13 mouse cellular contexts compared by ENCODE assay signal in the genomic region with DNA sequence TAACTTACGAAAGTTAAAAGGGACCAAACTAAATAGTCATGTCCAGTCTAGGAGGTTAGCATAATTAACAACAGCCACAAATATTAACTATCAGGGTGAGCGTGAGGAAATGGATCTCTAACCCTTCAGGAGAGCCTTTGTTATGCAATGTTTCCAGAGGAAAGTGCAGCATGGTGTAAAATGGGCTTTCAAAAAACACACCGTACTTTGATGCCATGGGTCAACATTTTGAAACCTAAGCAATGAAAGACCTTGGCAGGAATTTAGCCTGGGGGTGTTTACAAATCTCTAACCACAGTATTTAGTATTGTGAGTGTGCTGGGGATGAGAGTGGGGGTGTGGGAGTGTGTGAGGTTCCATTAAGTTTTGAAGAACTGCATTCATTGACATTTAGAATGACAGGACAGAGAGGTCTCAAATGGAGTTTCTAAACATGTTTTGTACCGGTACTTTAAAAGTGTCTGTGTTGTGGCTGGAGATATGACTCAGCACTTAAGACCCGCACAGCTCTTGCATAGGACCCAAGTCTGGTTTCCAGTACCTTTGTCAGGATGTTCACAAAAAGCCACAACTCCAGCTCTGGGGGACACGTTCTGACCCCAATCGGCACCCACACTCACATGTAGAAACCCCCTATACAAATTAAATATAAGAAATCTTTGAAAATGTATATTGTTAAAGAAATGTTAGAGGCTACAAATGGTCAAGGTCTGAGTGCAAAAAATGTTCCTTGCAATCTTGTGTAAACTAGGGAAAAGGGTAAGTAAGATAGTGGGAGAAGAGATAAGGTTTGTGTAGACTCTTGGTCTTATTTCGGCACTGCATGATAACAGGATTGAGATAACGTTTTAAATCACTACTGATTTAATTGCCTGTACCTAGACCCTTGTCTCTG. TPM values are rescaled to one million over a fixed set of nuclear protein-coding genes. Genes with fewer than 3 reads are reported as not detected.
DNase-seq lines count a peak whose midpoint lies in the region; ATAC-seq and TF ChIP-seq lines count a peak whose summit lies in the region.
"Had no signal": no experiment of that assay in that cellular context is flagged by ENCODE, and none has a peak within 500 bp of the region (broad histone marks: within the 10 kb centered on the region; RNA-seq: fewer than 3 reads in every experiment).

No protein-coding gene starts in this region.

- TF ChIP-seq POLR2A in MEL (IDR thresholded peaks at IDR 0.05; ENCODE audit: control insufficient read depth in 1 of 2, insufficient read depth in 1 of 2, low read depth in 1 of 2, low read length in 2 of 2, poor library complexity in 1 of 2), result no peak

- peak; percentile 65 to 86 for DNase-seq in kidney, adult 8-10 months
- DNase-seq in MEL (ENCODE audit: low read depth, low spot score), result no peak
- no peak for DNase-seq in intestine, embryonic 14.5 days (ENCODE audit: low spot score)
- DNase-seq in lung, postnatal 36 days, result peak; percentile 88
- no peak for DNase-seq in embryo, embryonic 11 days
- DNase-seq: cerebellum, postnatal 36 days; thymus, adult 18-20 months had no signal

- no peak overlapping the region for H3K4me2 ChIP-seq in kidney, embryonic 14.5 days (replicated peaks; ENCODE audit: low read depth, low read length)
- H3K4me2 ChIP-seq in intestine, embryonic 14.5 days (ENCODE audit: low read length), result peak overlapping the region; percentile 1; the same call in 1 of the 2 replicates
- H3K4me2 ChIP-seq: limb, embryonic 12.5 days had no signal

- H3K9ac ChIP-seq in kidney, embryonic 14.5 days (ENCODE audit: low read depth, low read length), result no peak overlapping the region
- no peak overlapping the region for H3K9ac ChIP-seq in MEL (ENCODE audit: control insufficient read depth, low read depth, low read length, poor library complexity, severe bottlenecking)
- H3K9ac ChIP-seq in intestine, embryonic 14.5 days (ENCODE audit: low read length), result no peak overlapping the region
- H3K9ac ChIP-seq: limb, embryonic 12.5 days had no signal

- no peaks in the 10 kb centered on the region for H3K27me3 ChIP-seq in kidney, embryonic 14.5 days (ENCODE audit: control insufficient read depth, insufficient read depth, low read length)
- H3K27me3 ChIP-seq in MEL (ENCODE audit: control insufficient read depth in 1 of 2, insufficient read depth in 2 of 2, low read length in 2 of 2), result no peaks in the 10 kb centered on the region
- H3K27me3 ChIP-seq in intestine, embryonic 14.5 days (replicated peaks; ENCODE audit: control insufficient read depth, insufficient read depth, low read length), result no peaks in the 10 kb centered on the region
- H3K27me3 ChIP-seq: limb, embryonic 12.5 days had no signal

- H3K4me3 ChIP-seq in kidney, embryonic 14.5 days (ENCODE audit: low read length), result no peak overlapping the region
- no peak overlapping the region for H3K4me3 ChIP-seq in MEL (ENCODE audit: control insufficient read depth in 1 of 2, insufficient read depth in 1 of 2, low read depth in 2 of 2, low read length in 2 of 2)
- no peak overlapping the region for H3K4me3 ChIP-seq in intestine, embryonic 14.5 days (ENCODE audit: low read depth, low read length)
- H3K4me3 ChIP-seq: limb, embryonic 12.5 days had no signal

- H3K79me2 ChIP-seq in MEL (ENCODE audit: control insufficient read depth, insufficient read depth, low read length, poor library complexity), result peaks cover 29% of the 10 kb centered on the region

- peaks cover 17% of the 10 kb centered on the region for H3K36me3 ChIP-seq in kidney, embryonic 14.5 days (ENCODE audit: control insufficient read depth, insufficient read depth, low read length)
- H3K36me3 ChIP-seq in MEL (ENCODE audit: control insufficient read depth in 1 of 2, insufficient read depth in 2 of 2, low read length in 2 of 2), result peaks cover 7 to 15% of the 10 kb centered on the region in 2 experiments
- peaks cover 16% of the 10 kb centered on the region for H3K36me3 ChIP-seq in intestine, embryonic 14.5 days (ENCODE audit: control insufficient read depth, insufficient read depth, low read length)

- peaks cover 18% of the 10 kb centered on the region for H3K4me1 ChIP-seq in kidney, embryonic 14.5 days (ENCODE audit: control insufficient read depth, insufficient read depth, low read length)
- peaks cover 3 to 9% of the 10 kb centered on the region in 2 experiments; a peak in 3 of 4 replicates for H3K4me1 ChIP-seq in MEL (ENCODE audit: control insufficient read depth in 1 of 2, insufficient read depth in 2 of 2, low read length in 2 of 2)
- peaks cover 24% of the 10 kb centered on the region for H3K4me1 ChIP-seq in intestine, embryonic 14.5 days (replicated peaks; ENCODE audit: control insufficient read depth, insufficient read depth, low read length)

- no peak overlapping the region for H3K27ac ChIP-seq in kidney, embryonic 14.5 days (ENCODE audit: low read depth, low read length)
- H3K27ac ChIP-seq in MEL (ENCODE audit: control insufficient read depth, low read depth, low read length), result no peak overlapping the region
- no peak overlapping the region for H3K27ac ChIP-seq in intestine, embryonic 14.5 days (ENCODE audit: low read depth)
- H3K27ac ChIP-seq: limb, embryonic 12.5 days had no signal

- 68% methylated on average over 9 of the region's 9 CpGs for whole genome bisulfite sequencing in kidney, embryonic 14.5 days
- WGBS in intestine, embryonic 14.5 days, result 57% methylated on average over 9 of the region's 9 CpGs

- peak in 1 of 2 experiments; percentile 8; a peak in 1 of 4 replicates for TF ChIP-seq EP300 in MEL (IDR thresholded peaks at IDR 0.05; ENCODE audit: low read depth in 1 of 2, low read length in 2 of 2)

- TF ChIP-seq RAD21 in MEL (IDR thresholded peaks at IDR 0.05; ENCODE audit: low read depth, low read length), result no peak

- peaks cover 11% of the 10 kb centered on the region for H3K9me3 ChIP-seq in kidney, embryonic 14.5 days (ENCODE audit: control insufficient read depth, low read length)
- no peaks in the 10 kb centered on the region for H3K9me3 ChIP-seq in MEL (replicated peaks; ENCODE audit: insufficient read depth, low read length)
- H3K9me3 ChIP-seq in intestine, embryonic 14.5 days (ENCODE audit: control insufficient read depth, low read length), result peaks cover 7% of the 10 kb centered on the region
- H3K9me3 ChIP-seq: G1E had no signal

- ATAC-seq in kidney, embryonic 14.5 days (ENCODE audit: low FRiP score, low TSS enrichment), result no peak
- peak; percentile 10; the same call in 1 of the 2 replicates for ATAC-seq in intestine, embryonic 14.5 days (replicated peaks; ENCODE audit: low FRiP score, low TSS enrichment, low read depth)
- no peak for ATAC-seq in monocyte, adult 5-6 weeks (replicated peaks; ENCODE audit: insufficient number of reproducible peaks, low FRiP score, low TSS enrichment, poor library complexity, severe bottlenecking)
- ATAC-seq: forebrain, embryonic 16.5 days; midbrain, embryonic 16.5 days had no signal

- TF ChIP-seq CTCF in MEL (IDR thresholded peaks at IDR 0.05 in 2 of 3, conservative IDR thresholded peaks at IDR 0.05 in 1 of 3; ENCODE audit: control insufficient read depth in 1 of 3, insufficient read depth in 1 of 3, low read depth in 2 of 3, low read length in 3 of 3, poor library complexity in 1 of 3, severe bottlenecking in 1 of 3), result no peak

TF ChIP-seq in MEL, 35 proteins besides CTCF, POLR2A, EP300 and RAD21:
- TF ChIP-seq TBP (IDR thresholded peaks at IDR 0.05; ENCODE audit: low read depth, low read length) (no peak), GATA1 (IDR thresholded peaks at IDR 0.05; ENCODE audit: low read depth, low read length) (peak; percentile 81), RCOR1 (IDR thresholded peaks at IDR 0.05; ENCODE audit: low read depth, low read length) (peak; percentile 88), ZC3H11A (IDR thresholded peaks at IDR 0.05; ENCODE audit: low read depth, low read length) (no peak)

RNA-seq across cellular contexts. Expression of a gene that starts 1.9 kb away (rescaled TPM):
- not detected in 2 replicates for polyA plus RNA-seq in kidney, embryonic 14.5 days (2014; fragmentation: Nextera tagmentation; extraction: Ambion mirVana)
- not detected in 2 replicates for total RNA-seq in MEL (2012; rRNA removed)
- polyA plus RNA-seq in MEL (2012; ENCODE audit: insufficient read depth in 1 of 2, insufficient read length in 2 of 2, low read depth in 1 of 2, low replicate concordance in 2 of 2, missing spikeins in 1 of 2), result not detected
- not detected in 2 replicates for polyA plus RNA-seq in intestine, embryonic 14.5 days (2014; fragmentation: Nextera tagmentation; extraction: Ambion mirVana)
- not detected in 3 replicates for total RNA-seq in monocyte, adult 5-6 weeks (2017)
- total RNA-seq: G1E had no signal
- polyA plus RNA-seq: G1E; limb, embryonic 12.5 days had no signal

RNA-seq across cellular contexts. Expression of a gene that starts 1.9 kb away (rescaled TPM):
- 98.2 and 175 TPM in 2 replicates for polyA plus RNA-seq in kidney, embryonic 14.5 days (2014; fragmentation: Nextera tagmentation; extraction: Ambion mirVana)
- 58.6 and 59.4 TPM in 2 replicates for total RNA-seq in MEL (2012; rRNA removed)
- 100 to 1,000 TPM in 1 of 2 experiments, 10 to 100 TPM in 1; 76.3 to 103 TPM for polyA plus RNA-seq in MEL (2012; ENCODE audit: insufficient read depth in 1 of 2, insufficient read length in 2 of 2, low read depth in 1 of 2, low replicate concordance in 2 of 2, missing spikeins in 1 of 2)
- polyA plus RNA-seq in intestine, embryonic 14.5 days (2014; fragmentation: Nextera tagmentation; extraction: Ambion mirVana), result 182 and 203 TPM in 2 replicates
- total RNA-seq in monocyte, adult 5-6 weeks (2017), result 79.2 to 121 TPM (median 80.4 TPM) in 3 replicates

RNA-seq across cellular contexts. Expression of a gene that starts 52.6 kb away (rescaled TPM):
- 1.4 TPM in 2 replicates for polyA plus RNA-seq in kidney, embryonic 14.5 days (2014; fragmentation: Nextera tagmentation; extraction: Ambion mirVana)
- 0.20 and 0.27 TPM in 2 replicates for total RNA-seq in MEL (2012; rRNA removed)
- 1 to 10 TPM in 1 of 2 experiments, not detected in 1; 2.5 TPM for polyA plus RNA-seq in MEL (2012; ENCODE audit: insufficient read depth in 1 of 2, insufficient read length in 2 of 2, low read depth in 1 of 2, low replicate concordance in 2 of 2, missing spikeins in 1 of 2)
- 1.1 and 2.8 TPM in 2 replicates for polyA plus RNA-seq in intestine, embryonic 14.5 days (2014; fragmentation: Nextera tagmentation; extraction: Ambion mirVana)
- 0.38 to 2.2 TPM (median 1.2 TPM) in 3 replicates for total RNA-seq in monocyte, adult 5-6 weeks (2017)
- polyA plus RNA-seq: G1E had no signal

Comparison
In these comparisons a context has a peak if more than half of its experiments do, and no peak if none do; other contexts are left out.
1. DNase-seq: peak in kidney, adult 8-10 months (2 of 2) and lung, postnatal 36 days (single experiment); none in MEL (single experiment), intestine, embryonic 14.5 days (single experiment) and embryo, embryonic 11 days (single experiment).